Mouse (Mus musculus) megakaryocyte, embryonic 14.5 days (primary cell): Measurements from ENCODE around the gene Gm49368. TPM values are rescaled to one million over a fixed set of nuclear protein-coding genes. Genes with fewer than 3 reads are reported as not detected.

Experiments used
- H3K27me3 ChIP-seq: replicated peaks from 2 replicates; pipeline ENCODE3; 2012; ENCODE audit warnings: inconsistent platforms
- H3K36me3 ChIP-seq: replicated peaks from 2 replicates; pipeline ENCODE3; 2012; ENCODE audit warnings: low read length, inconsistent platforms, mixed read lengths
- H3K4me1 ChIP-seq: 2 replicates; pipeline ENCODE4 v1.6.1; 2012; ENCODE audit warnings: inconsistent platforms
- H3K4me3 ChIP-seq: replicated peaks from 2 replicates; pipeline ENCODE3; 2012; ENCODE audit warnings: moderate library complexity, mild to moderate bottlenecking, inconsistent platforms
- H3K9me3 ChIP-seq: 2 replicates; pipeline ENCODE4 v1.6.1; 2012; ENCODE audit warnings: inconsistent platforms
- FLI1 ChIP-seq: IDR thresholded peaks from 2 replicates; pipeline ENCODE4 v1.6.1; 2012; ENCODE audit warnings: low read length, inconsistent platforms, mixed read lengths
- GATA1 ChIP-seq: IDR thresholded peaks from 3 replicates; pipeline ENCODE4 v1.6.1; 2012; ENCODE audit warnings: mixed read lengths, low read length, inconsistent platforms, borderline replicate concordance
- polyA plus RNA-seq: library from polyadenylated mRNA; stranded (reverse); fragments of >175 nt; gene quantifications from 2 replicates; pipeline ENCODE4 v1.2.3, GENCODE M21; 2012; ENCODE audit warnings: low replicate concordance; ENCODE audit not compliant: insufficient read depth

Gm49368 gene
- polyA plus RNA-seq, 1 experiment, result not detected

DNA sequence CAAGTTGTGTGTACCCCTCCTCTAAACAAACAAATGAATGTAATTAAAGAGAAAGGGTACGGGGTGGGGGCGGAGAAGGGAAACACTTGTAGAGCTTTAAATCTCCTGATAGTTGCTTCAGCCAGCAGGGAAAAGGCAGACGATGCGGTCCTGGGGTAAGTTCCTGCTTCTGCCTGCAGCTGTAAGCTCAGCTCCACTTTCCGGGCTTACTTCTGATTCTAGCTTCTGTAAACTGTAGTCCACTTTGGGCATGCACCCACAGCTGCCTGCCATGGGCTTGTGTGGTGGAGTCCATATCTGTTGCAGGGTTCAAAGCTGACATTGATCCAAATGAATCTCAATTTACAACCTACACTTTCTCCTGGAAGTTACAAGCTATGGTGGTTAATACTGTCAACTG lies 9.4 kb upstream of the Gm49368 start:
- Histone ChIP-seq H3K4me1 (peaks cover 46% of the 10 kb centered on the region), H3K36me3 (no peaks in the 10 kb centered on the region), H3K4me3 (no peak overlapping the region), H3K9me3 (no peaks in the 10 kb centered on the region), H3K27me3 (peaks cover 6% of the 10 kb centered on the region)
- TF ChIP-seq GATA1, result no peak
- no peak for TF ChIP-seq FLI1

DNA sequence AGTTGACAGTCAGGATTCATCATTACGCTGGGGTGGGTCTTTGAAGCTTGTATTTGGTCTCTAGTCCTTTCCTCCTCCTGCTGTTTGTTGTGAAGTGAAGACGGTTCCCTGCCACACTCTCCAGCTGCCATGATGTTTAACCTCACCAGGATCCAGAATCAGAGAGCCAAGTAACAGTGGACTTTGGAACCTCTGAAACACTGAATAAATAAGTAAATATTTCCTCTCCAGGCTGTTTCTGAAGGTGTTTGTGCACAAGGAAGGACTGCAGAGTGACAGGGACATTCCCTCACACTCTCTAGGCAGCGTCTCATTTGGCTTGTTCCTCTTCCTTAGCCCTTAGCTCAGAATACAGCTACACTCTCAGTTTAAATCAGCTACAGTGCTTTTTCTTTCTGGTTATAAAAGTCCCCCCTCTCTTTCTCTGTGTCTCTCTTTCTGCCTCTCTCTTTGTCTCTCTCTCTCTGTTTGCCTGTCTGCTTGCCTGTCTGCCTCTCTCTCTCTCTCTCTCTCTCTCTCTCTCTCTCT lies 5.5 kb upstream of the Gm49368 start:
- H3K4me1 ChIP-seq, result peaks cover 28% of the 10 kb centered on the region
- TF ChIP-seq GATA1, result no peak
- no peak for TF ChIP-seq FLI1

DNA sequence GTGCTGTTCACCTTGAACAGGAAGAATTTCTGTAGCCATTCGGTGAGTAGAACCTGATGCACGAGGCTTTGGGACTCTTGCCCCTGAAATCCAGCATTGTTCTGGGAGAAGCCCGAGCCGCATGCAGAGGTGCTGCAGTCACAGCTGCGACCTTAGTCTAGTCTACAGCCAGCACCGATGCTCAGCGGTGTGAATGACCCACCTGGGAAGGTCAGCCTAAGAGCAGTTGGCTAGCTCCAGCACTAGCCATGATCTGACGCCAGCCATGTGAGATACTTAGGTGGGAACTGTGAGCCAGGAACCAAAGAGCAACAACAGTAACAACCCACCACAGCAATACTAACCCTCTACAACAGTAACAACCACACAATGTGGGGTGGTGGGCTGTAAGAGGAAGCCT lies 4.6 kb upstream of the Gm49368 start:
- TF ChIP-seq GATA1 (no peak), FLI1 (no peak)
- Histone ChIP-seq H3K4me3 (no peak overlapping the region), H3K36me3 (no peaks in the 10 kb centered on the region), H3K27me3 (peaks cover 7% of the 10 kb centered on the region), H3K4me1 (peaks cover 26% of the 10 kb centered on the region), H3K9me3 (no peaks in the 10 kb centered on the region)

More for the DNA sequence above, 5.5 kb upstream of the Gm49368 start:
- Histone ChIP-seq H3K27me3 (peaks cover 7% of the 10 kb centered on the region), H3K4me3 (no peak overlapping the region), H3K36me3 (no peaks in the 10 kb centered on the region), H3K9me3 (no peaks in the 10 kb centered on the region)

DNA sequence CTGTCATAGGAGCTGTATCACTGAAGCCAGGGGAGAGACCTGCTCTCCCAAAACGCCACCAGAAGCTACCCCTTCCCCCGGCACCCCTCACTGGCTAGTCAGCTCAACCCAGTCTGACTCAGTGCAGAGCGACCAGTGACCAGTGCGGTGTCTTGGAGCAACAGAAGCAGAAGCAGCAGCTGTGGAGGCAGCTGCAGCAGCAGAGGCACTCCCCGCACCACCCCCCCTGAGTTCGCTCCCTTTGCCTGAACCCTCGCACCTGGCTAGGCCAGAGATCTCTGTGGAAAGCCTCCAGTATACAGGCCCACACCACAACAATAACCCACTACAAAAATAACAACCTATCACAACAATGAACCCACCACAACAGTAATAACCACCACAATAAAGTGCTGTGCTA lies 3.9 kb upstream of the Gm49368 start:
- no peak for TF ChIP-seq FLI1
- TF ChIP-seq GATA1, result no peak
- peaks cover 22% of the 10 kb centered on the region for H3K4me1 ChIP-seq

DNA sequence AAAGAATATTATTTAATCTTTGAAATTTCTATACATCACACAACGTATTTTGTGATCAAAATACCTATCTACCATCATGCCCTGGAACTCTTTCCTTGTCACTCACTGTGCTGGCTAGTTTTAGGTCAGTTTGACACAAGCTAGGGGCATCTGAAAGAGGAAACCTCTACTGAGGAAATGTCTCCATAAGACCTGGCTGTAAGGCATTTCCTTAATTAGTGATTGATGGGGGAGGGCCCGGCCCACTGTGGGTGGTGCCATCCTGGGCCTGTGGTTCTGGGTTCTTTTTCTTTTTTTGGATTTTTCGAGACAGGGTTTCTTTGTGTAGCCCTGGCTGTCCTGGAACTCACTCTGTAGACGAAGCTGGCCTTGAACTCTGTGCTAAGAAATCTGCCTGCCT lies 3.4 kb upstream of the Gm49368 start:
- TF ChIP-seq FLI1 (no peak), GATA1 (no peak)

More for the DNA sequence above, 3.9 kb upstream of the Gm49368 start:
- Histone ChIP-seq H3K9me3 (no peaks in the 10 kb centered on the region), H3K27me3 (peaks cover 10% of the 10 kb centered on the region), H3K36me3 (no peaks in the 10 kb centered on the region), H3K4me3 (no peak overlapping the region)

DNA sequence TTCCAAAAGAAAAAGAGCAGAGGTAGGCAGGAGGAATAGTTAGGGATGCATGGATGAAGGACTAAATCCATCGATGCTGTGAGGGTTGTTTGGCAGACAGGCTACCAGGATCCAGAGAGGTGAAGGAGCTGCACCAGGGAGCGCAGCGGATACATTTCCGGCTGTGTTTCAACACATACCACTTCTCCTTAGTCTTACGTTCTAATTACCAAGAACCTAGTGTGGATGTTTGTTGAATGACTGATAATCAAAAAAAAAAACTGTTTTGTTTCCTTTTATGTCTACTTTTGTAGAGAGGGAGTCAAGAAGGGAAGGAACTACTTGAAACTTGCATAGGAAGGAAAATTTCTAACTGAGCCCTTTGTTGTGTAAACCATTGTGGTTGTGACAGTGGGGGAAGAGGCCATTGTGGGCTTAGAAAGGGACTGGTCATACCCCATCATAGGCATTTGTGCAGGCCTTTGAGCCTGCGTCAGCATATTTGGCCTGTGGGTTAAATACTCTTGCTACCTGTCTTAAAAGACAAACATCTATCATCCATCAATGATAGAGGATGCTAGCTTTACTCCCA lies 813 bp downstream of the Gm49368 start:
- Histone ChIP-seq H3K9me3 (peaks cover 11% of the 10 kb centered on the region; the same call in 1 of the 2 replicates), H3K4me1 (peaks cover 24% of the 10 kb centered on the region), H3K4me3 (peak overlapping the region; percentile 73), H3K36me3 (no peaks in the 10 kb centered on the region), H3K27me3 (peaks cover 9% of the 10 kb centered on the region)
- no peak for TF ChIP-seq GATA1
- no peak for TF ChIP-seq FLI1

More for the DNA sequence above, 3.4 kb upstream of the Gm49368 start:
- Histone ChIP-seq H3K27me3 (peaks cover 13% of the 10 kb centered on the region), H3K36me3 (no peaks in the 10 kb centered on the region), H3K4me3 (no peak overlapping the region), H3K9me3 (no peaks in the 10 kb centered on the region), H3K4me1 (peaks cover 21% of the 10 kb centered on the region)

DNA sequence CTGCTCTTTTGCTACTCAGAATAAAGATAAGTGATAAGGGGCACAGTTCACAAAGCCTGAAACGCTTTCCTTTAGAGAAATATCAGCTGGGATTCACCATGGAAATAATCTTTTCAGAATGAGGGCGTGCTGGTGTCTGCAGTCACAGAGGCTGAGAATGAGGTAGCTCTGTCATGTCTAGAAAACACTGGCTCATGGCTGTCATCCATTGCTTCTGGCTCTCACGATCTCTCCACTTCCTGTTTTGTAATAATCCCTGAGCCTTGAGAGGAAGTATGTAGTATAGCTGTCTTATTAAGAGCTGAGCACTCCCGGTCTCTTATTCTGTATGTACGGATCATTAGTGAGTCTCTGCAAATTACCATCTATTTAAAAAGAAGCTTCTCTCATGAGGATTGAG lies 3.1 kb downstream of the Gm49368 start:
- Histone ChIP-seq H3K27me3 (peaks cover 12% of the 10 kb centered on the region), H3K4me3 (peak overlapping the region; percentile 7), H3K4me1 (peaks cover 12% of the 10 kb centered on the region; the same call in 1 of the 2 replicates), H3K9me3 (peaks cover 11% of the 10 kb centered on the region; the same call in 1 of the 2 replicates), H3K36me3 (no peaks in the 10 kb centered on the region)
- TF ChIP-seq GATA1 (no peak), FLI1 (no peak)

DNA sequence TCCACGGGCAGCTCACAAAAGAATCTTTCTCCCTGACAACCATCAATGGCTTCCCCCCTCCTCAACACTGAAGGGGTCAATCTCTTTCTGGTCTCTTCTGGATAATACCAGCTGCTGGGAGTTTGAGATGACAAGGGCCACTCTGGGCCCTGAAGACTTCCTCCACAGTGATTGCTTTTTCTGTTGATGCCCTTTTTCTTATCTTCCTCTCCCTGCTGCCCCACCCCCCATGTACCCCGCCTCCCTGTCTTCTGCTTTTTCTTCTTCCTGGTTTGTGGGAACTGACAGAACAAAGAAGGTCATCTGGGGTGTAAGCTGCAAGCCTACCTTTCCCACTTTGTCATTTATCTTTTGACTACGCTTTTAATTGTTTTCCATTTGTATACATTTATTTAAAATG lies 5.4 kb downstream of the Gm49368 start:
- no peak overlapping the region for H3K4me3 ChIP-seq
- no peaks in the 10 kb centered on the region for H3K36me3 ChIP-seq
- H3K9me3 ChIP-seq, result peaks cover 11% of the 10 kb centered on the region; the same call in 1 of the 2 replicates
- H3K27me3 ChIP-seq, result peaks cover 15% of the 10 kb centered on the region
- H3K4me1 ChIP-seq, result peaks cover 9% of the 10 kb centered on the region; the same call in 1 of the 2 replicates
- TF ChIP-seq FLI1 (no peak), GATA1 (no peak)

DNA sequence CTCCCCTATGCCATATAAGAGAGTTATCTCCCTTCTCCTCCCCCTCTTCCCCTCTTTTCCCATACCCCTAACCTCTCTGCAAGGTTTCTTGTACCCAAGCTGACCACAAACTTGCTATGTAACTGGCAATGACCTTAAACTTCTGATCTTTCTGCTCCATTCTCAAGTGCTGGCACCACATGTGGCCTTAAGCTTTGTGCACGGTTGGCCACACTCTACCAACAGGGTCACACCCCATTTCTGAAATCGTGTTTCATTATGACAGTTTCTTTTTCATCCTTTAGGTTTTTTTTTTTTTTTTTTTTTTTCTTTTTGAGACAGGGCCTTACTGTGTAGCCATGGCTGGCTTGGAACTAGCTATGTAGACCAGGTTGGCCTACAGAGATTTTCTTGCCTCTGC lies 7.4 kb downstream of the Gm49368 start:
- H3K36me3 ChIP-seq, result no peaks in the 10 kb centered on the region
- H3K4me3 ChIP-seq, result no peak overlapping the region
- no peak for TF ChIP-seq FLI1
- no peak for TF ChIP-seq GATA1
- peaks cover 9% of the 10 kb centered on the region; the same call in 1 of the 2 replicates for H3K4me1 ChIP-seq
- H3K27me3 ChIP-seq, result peaks cover 10% of the 10 kb centered on the region
- H3K9me3 ChIP-seq, result peaks cover 11% of the 10 kb centered on the region; the same call in 1 of the 2 replicates

DNA sequence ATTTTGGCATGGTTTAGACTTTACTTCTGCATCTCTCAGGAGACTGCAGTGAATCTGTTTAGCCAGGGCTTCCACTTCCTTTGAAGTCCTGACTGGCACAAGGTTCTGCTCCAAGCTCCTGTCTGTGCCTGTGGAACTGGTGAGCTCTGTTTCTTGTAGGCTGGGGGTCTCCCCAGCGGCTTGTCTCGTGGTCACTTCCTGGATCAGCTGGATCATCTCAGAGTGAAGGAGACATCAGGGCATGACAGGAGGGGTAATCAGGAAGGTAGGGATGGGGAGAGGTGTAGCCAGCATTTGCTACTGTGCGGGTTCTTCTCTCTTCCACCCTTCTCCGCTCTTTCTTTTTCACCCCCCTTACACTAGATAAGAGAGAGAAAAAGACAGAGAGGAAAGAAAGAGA lies 9.3 kb downstream of the Gm49368 start:
- TF ChIP-seq FLI1 (no peak), GATA1 (no peak)
- no peaks in the 10 kb centered on the region for H3K36me3 ChIP-seq
- H3K4me3 ChIP-seq, result no peak overlapping the region
- H3K27me3 ChIP-seq, result peaks cover 14% of the 10 kb centered on the region
- H3K9me3 ChIP-seq, result peaks cover 5% of the 10 kb centered on the region; the same call in 1 of the 2 replicates
- H3K4me1 ChIP-seq, result peaks cover 4% of the 10 kb centered on the region; the same call in 1 of the 2 replicates
